Mouse (Mus musculus) ES-Bruce4 (cell line): ENCODE results near the gene Trim54. TPM values are rescaled to one million over a fixed set of nuclear protein-coding genes. Genes with fewer than 3 reads are reported as not detected.

Experiments
- H3K27ac ChIP-seq: 2 replicates; pipeline ENCODE4 v1.5.1; 2012; ENCODE audit warnings: low read length, inconsistent platforms; ENCODE audit not compliant: insufficient read depth
- H3K27me3 ChIP-seq: 2 replicates; pipeline ENCODE4 v1.6.1; 2012; ENCODE audit warnings: mild to moderate bottlenecking, low read length, inconsistent platforms; ENCODE audit not compliant: control insufficient read depth, poor library complexity, insufficient read depth, severe bottlenecking
- H3K36me3 ChIP-seq: 2 replicates; pipeline ENCODE4 v1.6.1; 2012; ENCODE audit warnings: inconsistent platforms, mild to moderate bottlenecking, low read length, moderate library complexity; ENCODE audit not compliant: control insufficient read depth, poor library complexity, insufficient read depth, severe bottlenecking
- H3K4me1 ChIP-seq: one replicate; pipeline ENCODE4 v1.8.1; 2011; ENCODE audit warnings: low read length; ENCODE audit not compliant: control insufficient read depth, insufficient read depth
- H3K4me3 ChIP-seq: 2 replicates; pipeline ENCODE4 v1.5.1; 2011; ENCODE audit warnings: low read depth, mild to moderate bottlenecking, low read length
- H3K9ac ChIP-seq: 2 replicates; pipeline ENCODE4 v1.6.1; 2012; ENCODE audit warnings: low read depth, mild to moderate bottlenecking, inconsistent platforms; ENCODE audit not compliant: poor library complexity, severe bottlenecking
- H3K9me3 ChIP-seq: replicated peaks from 2 replicates; pipeline ENCODE4 v1.6.1; 2012; ENCODE audit warnings: mild to moderate bottlenecking, low read length, inconsistent platforms; ENCODE audit not compliant: control insufficient read depth, poor library complexity, insufficient read depth, severe bottlenecking
- CTCF ChIP-seq: IDR thresholded peaks from one replicate; pipeline ENCODE4 v1.8.1; 2011; ENCODE audit warnings: low read depth, low read length
- EP300 ChIP-seq: IDR thresholded peaks from 2 replicates; pipeline ENCODE4 v1.6.1; 2011; ENCODE audit warnings: low read depth, low read length; ENCODE audit not compliant: insufficient read depth
- POLR2A ChIP-seq: IDR thresholded peaks from one replicate; pipeline ENCODE4 v1.8.1; 2011; ENCODE audit warnings: low read length; ENCODE audit not compliant: insufficient read depth
- polyA plus RNA-seq: library from polyadenylated mRNA; stranded (reverse); fragments of >200 nt; gene quantifications from 2 replicates; pipeline ENCODE4 v1.2.4, GENCODE M21; 2011; ENCODE audit warnings: low read depth; ENCODE audit not compliant: missing spikeins, insufficient read depth, insufficient read length

Trim54 gene
- polyA plus RNA-seq, 1 experiment = 5.1 TPM

- TF ChIP-seq POLR2A (no peak), CTCF (no peak), EP300 (no peak)
- no peaks in the 10 kb centered on the region for H3K36me3 ChIP-seq
- H3K9ac ChIP-seq = no peak overlapping the region
- H3K27me3 ChIP-seq = peaks cover 12% of the 10 kb centered on the region; the same call in 1 of the 2 replicates
- no peak overlapping the region for H3K27ac ChIP-seq
- H3K4me3 ChIP-seq = no peak overlapping the region
- H3K4me1 ChIP-seq = no peaks in the 10 kb centered on the region
- H3K9me3 ChIP-seq = no peaks in the 10 kb centered on the region
Observed at GRCm38 (mm10) chr5:31138968-31139425, 22.5 kb downstream of the Trim54 start.

DNA sequence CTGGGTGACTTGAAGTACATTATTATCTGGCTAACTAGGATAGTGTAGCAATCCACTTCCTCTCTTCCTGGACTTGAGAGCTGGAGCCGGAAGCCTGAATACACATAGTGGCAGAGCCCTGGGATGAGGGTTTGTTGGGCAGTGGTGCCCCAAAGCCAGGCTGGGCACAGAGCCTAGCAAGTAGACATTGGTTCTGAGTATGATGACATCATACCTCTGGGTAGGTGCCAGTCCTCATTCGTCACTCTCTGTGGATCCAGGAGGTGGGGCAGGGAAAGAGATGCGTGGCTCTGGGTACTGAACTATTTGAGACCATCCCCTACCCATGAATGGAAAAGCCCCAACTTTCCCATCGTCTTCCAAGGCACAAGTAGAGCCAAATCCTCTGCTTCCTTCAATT is 33.3 kb downstream of the Trim54 start:
- Histone ChIP-seq H3K4me3 (no peak overlapping the region), H3K36me3 (peaks cover 2% of the 10 kb centered on the region), H3K27ac (no peak overlapping the region), H3K9me3 (no peaks in the 10 kb centered on the region), H3K27me3 (no peaks in the 10 kb centered on the region), H3K4me1 (no peaks in the 10 kb centered on the region), H3K9ac (no peak overlapping the region)
- TF ChIP-seq CTCF (no peak), POLR2A (no peak), EP300 (no peak)

GRCm38 (mm10) chr5:31151746-31152145 is 35.2 kb downstream of the Trim54 start:
- H3K4me1 ChIP-seq = no peaks in the 10 kb centered on the region
- no peak overlapping the region for H3K9ac ChIP-seq
- no peaks in the 10 kb centered on the region for H3K27me3 ChIP-seq
- H3K27ac ChIP-seq = no peak overlapping the region
- peaks cover 3% of the 10 kb centered on the region; the same call in 1 of the 2 replicates for H3K36me3 ChIP-seq
- TF ChIP-seq EP300 = no peak
- TF ChIP-seq POLR2A = no peak
- peak; percentile 7 for TF ChIP-seq CTCF
- no peaks in the 10 kb centered on the region for H3K9me3 ChIP-seq
- H3K4me3 ChIP-seq = no peak overlapping the region

DNA sequence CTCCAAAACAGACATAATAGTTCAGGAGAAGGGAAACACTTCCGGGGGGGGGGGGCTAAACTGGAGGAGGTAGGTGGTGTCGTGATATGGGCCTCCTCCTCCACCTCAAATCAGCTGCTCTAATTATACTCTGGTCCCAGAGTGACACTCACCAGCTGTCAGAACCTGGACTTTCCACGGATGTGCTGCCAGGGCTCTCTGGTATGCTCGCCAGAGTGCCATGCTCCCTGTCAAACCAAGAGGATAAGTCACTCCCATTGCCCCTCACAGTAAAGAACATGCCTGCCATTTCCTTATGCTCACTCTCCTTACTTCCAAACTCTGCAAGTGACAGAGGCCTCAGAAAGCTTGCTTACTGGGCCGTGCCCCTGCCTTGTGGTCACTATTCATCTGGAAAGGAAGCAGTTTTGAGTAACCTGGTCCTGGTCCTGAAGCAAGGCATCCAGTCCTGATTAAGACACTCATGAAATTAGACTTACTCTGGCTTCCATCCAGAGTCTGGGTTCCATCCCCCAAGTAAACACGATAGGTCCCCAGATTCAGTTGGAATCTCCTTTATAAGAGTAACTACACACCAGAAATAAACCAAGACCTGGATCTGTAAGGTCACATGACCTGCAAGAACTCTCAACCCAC is 37.1 kb downstream of the Trim54 start:
- peaks cover 22% of the 10 kb centered on the region for H3K36me3 ChIP-seq
- peak overlapping the region; percentile 64 for H3K9ac ChIP-seq
- no peak overlapping the region for H3K27ac ChIP-seq
- peak overlapping the region; percentile 78 for H3K4me3 ChIP-seq
- no peaks in the 10 kb centered on the region for H3K27me3 ChIP-seq
- no peaks in the 10 kb centered on the region for H3K9me3 ChIP-seq
- no peaks in the 10 kb centered on the region for H3K4me1 ChIP-seq
- TF ChIP-seq EP300 (no peak), CTCF (no peak), POLR2A (no peak)

GRCm38 (mm10) chr5:31154152-31154553 is 37.6 kb downstream of the Trim54 start, which contains the start of gene Mpv17:
Gene Mpv17 (minus strand): TSS chr5:31154251.
- peak; percentile 82 for TF ChIP-seq POLR2A
- no peak for TF ChIP-seq CTCF
- Histone ChIP-seq H3K27me3 (no peaks in the 10 kb centered on the region), H3K4me1 (no peaks in the 10 kb centered on the region), H3K9ac (peak within 1 kb of the TSS; percentile 64), H3K27ac (no peak within 1 kb of the TSS), H3K36me3 (peaks cover 26% of the 10 kb centered on the region), H3K9me3 (no peaks in the 10 kb centered on the region), H3K4me3 (peak within 1 kb of the TSS; percentile 78)

GRCm38 (mm10) chr5:31162462-31162861 is 46.0 kb downstream of the Trim54 start:
- Histone ChIP-seq H3K27me3 (no peaks in the 10 kb centered on the region), H3K9me3 (no peaks in the 10 kb centered on the region), H3K4me1 (no peaks in the 10 kb centered on the region), H3K4me3 (no peak overlapping the region), H3K9ac (no peak overlapping the region), H3K36me3 (peaks cover 81% of the 10 kb centered on the region), H3K27ac (no peak overlapping the region)
- no peak for TF ChIP-seq POLR2A
- no peak for TF ChIP-seq CTCF
- no peak for TF ChIP-seq EP300

DNA sequence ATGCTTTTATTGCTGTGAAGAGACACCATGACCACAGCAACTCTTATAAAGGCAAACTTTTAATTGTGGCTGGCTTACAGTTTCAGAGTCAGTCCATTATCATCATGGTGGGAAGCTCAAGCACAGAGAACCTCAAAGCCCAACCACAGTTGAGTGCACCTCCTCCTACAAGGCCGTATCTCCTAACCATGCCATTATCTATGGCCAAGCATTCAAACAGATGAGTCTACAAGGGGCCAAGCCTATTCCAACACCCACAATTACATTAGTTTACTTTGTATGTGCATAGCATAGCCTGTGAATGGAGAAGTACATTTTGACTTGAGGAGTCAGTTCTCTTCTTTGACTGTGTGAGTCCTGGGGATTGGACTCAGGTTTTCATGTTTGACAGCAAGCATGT is 48.4 kb downstream of the Trim54 start:
- no peak overlapping the region for H3K9ac ChIP-seq
- no peaks in the 10 kb centered on the region for H3K4me1 ChIP-seq
- no peaks in the 10 kb centered on the region for H3K9me3 ChIP-seq
- no peak overlapping the region for H3K4me3 ChIP-seq
- H3K27me3 ChIP-seq = no peaks in the 10 kb centered on the region
- TF ChIP-seq EP300 (no peak), POLR2A (no peak), CTCF (no peak)
- peaks cover 80% of the 10 kb centered on the region for H3K36me3 ChIP-seq
- no peak overlapping the region for H3K27ac ChIP-seq
